In the genomic region with DNA sequence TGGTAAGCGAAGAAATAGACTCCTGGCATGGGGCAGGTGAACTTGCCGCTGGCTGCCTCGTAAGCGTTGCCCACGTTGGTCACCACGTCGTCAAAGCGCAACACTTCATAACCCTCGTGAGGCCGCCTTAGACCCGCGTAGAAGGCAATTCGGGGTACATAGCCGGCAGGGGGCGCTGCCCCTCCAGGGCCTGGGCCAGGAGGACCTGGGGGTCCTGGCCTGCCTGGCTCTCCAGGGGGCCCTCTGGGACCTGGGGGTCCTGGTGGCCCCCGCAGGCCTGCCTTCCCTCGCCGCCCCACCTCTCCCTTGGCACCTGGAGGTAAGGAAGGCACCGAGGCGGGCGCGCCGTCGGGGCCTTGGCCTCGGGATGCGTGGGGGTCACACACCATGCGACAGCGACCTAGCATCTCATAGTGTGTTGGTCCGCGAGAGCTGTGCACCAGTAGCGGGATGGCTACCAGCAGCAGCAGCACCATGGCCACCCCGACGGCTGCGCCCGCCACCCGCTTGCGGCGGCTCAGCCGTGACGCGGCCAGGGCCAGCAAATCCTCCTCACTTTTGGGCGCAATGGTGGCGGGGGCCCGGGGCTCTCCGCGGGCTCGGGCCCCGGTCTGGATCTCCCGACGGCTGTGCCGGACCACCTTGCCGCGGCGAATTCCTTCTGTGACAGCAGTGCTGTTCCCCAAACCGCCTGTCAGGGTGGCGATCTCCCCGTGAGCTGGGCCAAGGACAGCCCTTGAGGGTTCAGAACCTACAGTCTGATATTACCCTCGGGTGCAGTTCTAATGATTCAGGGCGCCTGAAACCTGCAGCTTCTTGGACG, we compare ENCODE assay signal across 8 mouse cellular contexts. TPM values are rescaled to one million over a fixed set of nuclear protein-coding genes. Genes with fewer than 3 reads are reported as not detected.
A peak's percentile ranks its signal among the peaks of the same experiment; 100 is the strongest.
DNase-seq lines count a peak whose midpoint lies in the region; ATAC-seq lines count a peak whose summit lies in the region.

TSS of gene C1ql4 (minus strand) at position 565 of the 823 bp plus-strand sequence.

- intact Hi-C loops in heart, postnatal 25 days (cut with DNase I) = loop anchor here (5.0 kb wide), 1 partner anchor 35 kb away; no protein-coding TSS in a partner anchor

- H3K4me2 ChIP-seq in heart, embryonic 14.5 days (ENCODE audit: low read length) = peak within 1 kb of the TSS; percentile 63
- peak within 1 kb of the TSS; percentile 42 for H3K4me2 ChIP-seq in hindbrain, embryonic 15.5 days

- H3K27me3 ChIP-seq in heart, embryonic 14.5 days (ENCODE audit: control insufficient read depth, insufficient read depth, low read length) = peaks cover 81% of the 10 kb centered on the region
- H3K27me3 ChIP-seq in hindbrain, embryonic 15.5 days = peaks cover 65% of the 10 kb centered on the region
- peaks cover 76% of the 10 kb centered on the region for H3K27me3 ChIP-seq in megakaryocyte, embryonic 14.5 days (replicated peaks)

- H3K36me3 ChIP-seq in heart, embryonic 14.5 days (ENCODE audit: control insufficient read depth, insufficient read depth, low read length) = peaks cover 11% of the 10 kb centered on the region
- no peaks in the 10 kb centered on the region for H3K36me3 ChIP-seq in hindbrain, embryonic 15.5 days
- H3K36me3 ChIP-seq in megakaryocyte, embryonic 14.5 days (replicated peaks; ENCODE audit: low read length) = peaks cover 16% of the 10 kb centered on the region

- no peak within 1 kb of the TSS for H3K27ac ChIP-seq in heart, embryonic 14.5 days (replicated peaks in 1 of 2; ENCODE audit: control insufficient read depth in 1 of 2, insufficient read depth in 1 of 2, low read depth in 2 of 2, low read length in 2 of 2)
- H3K27ac ChIP-seq in hindbrain, embryonic 15.5 days (replicated peaks) = no peak within 1 kb of the TSS

- no peak within 1 kb of the TSS for H3K9ac ChIP-seq in heart, embryonic 14.5 days (ENCODE audit: low read length)
- H3K9ac ChIP-seq in hindbrain, embryonic 15.5 days = no peak within 1 kb of the TSS

- H3K4me1 ChIP-seq in heart, embryonic 14.5 days (ENCODE audit: control insufficient read depth in 2 of 2, insufficient read depth in 2 of 2, low read length in 2 of 2) = peaks cover 3 to 4% of the 10 kb centered on the region in 2 experiments; a peak in 2 of 4 replicates
- H3K4me1 ChIP-seq in hindbrain, embryonic 15.5 days (replicated peaks) = peaks cover 10% of the 10 kb centered on the region; the same call in 1 of the 2 replicates
- peaks cover 47% of the 10 kb centered on the region for H3K4me1 ChIP-seq in megakaryocyte, embryonic 14.5 days

- 5% methylated on average over 53 of the region's 60 CpGs for WGBS in heart, embryonic 14.5 days
- 5% methylated on average over 60 of the region's 60 CpGs for WGBS in hindbrain, embryonic 15.5 days

- DNase-seq in heart, postnatal 25 days (ENCODE audit: low spot score) = no peak
- peak; percentile 49 for DNase-seq in embryo, embryonic 10 days (ENCODE audit: low spot score)
- DNase-seq in testis, postnatal 14 days (ENCODE audit: low spot score) = peak; percentile 68
- no peak for DNase-seq in MN1 (ENCODE audit: low spot score)
- DNase-seq in urinary bladder, postnatal 14 days (ENCODE audit: low spot score) = no peak

- H3K4me3 ChIP-seq in heart, embryonic 14.5 days (ENCODE audit: control insufficient read depth in 1 of 2, insufficient read depth in 1 of 2, low read depth in 1 of 2, low read length in 2 of 2) = peak within 1 kb of the TSS; percentile 29 to 35
- H3K4me3 ChIP-seq in hindbrain, embryonic 15.5 days = peak within 1 kb of the TSS; percentile 25
- H3K4me3 ChIP-seq in megakaryocyte, embryonic 14.5 days (replicated peaks) = peak within 1 kb of the TSS; percentile 88

- no peak for ATAC-seq in heart, embryonic 14.5 days (ENCODE audit: insufficient number of reproducible peaks, insufficient read depth, low FRiP score, low read depth)
- ATAC-seq in hindbrain, embryonic 15.5 days (ENCODE audit: low FRiP score, low read depth) = no peak

- H3K9me3 ChIP-seq in heart, embryonic 14.5 days (ENCODE audit: control insufficient read depth, low read length) = no peaks in the 10 kb centered on the region
- H3K9me3 ChIP-seq in hindbrain, embryonic 15.5 days = no peaks in the 10 kb centered on the region
- peaks cover 6% of the 10 kb centered on the region; the same call in 1 of the 2 replicates for H3K9me3 ChIP-seq in megakaryocyte, embryonic 14.5 days

RNA-seq across cellular contexts. Expression of gene C1ql4, which starts in this region (rescaled TPM):
- polyA plus RNA-seq in heart, embryonic 14.5 days (2014; fragmentation: Nextera tagmentation; extraction: Ambion mirVana) = 0.27 and 0.41 TPM in 2 replicates
- not detected for total RNA-seq in heart, postnatal 25 days (2021)
- 6.4 and 7.8 TPM in 2 replicates for polyA plus RNA-seq in hindbrain, embryonic 15.5 days (2015; fragmentation: Nextera tagmentation; extraction: Ambion mirVana)
- polyA plus RNA-seq in megakaryocyte, embryonic 14.5 days (2012; ENCODE audit: insufficient read depth, low replicate concordance) = not detected in 2 replicates

Comparison
In these comparisons a context has a peak if more than half of its experiments do, and no peak if none do; other contexts are left out.
1. H3K4me3 ChIP-seq: peak in every context shown above with its lines; median percentile 88 in megakaryocyte, embryonic 14.5 days; 32 in heart, embryonic 14.5 days; 25 in hindbrain, embryonic 15.5 days.
2. DNase-seq: peak in embryo, embryonic 10 days (single experiment) and testis, postnatal 14 days (single experiment); none in heart, postnatal 25 days (single experiment), MN1 (single experiment) and urinary bladder, postnatal 14 days (single experiment).